Mouse (Mus musculus): ENCODE data around the gene Rasl11b. TPM values are rescaled to one million over a fixed set of nuclear protein-coding genes. Genes with fewer than 3 reads are reported as not detected.

Gene Rasl11b
- polyA plus RNA-seq, 1 experiment from 2014 or later: 107 TPM

- H3K36me3 ChIP-seq: no peaks in the 10 kb centered on the region
- H3K4me3 ChIP-seq: no peak overlapping the region
- ATAC-seq (ENCODE audit: insufficient number of reproducible peaks, low FRiP score): peak; percentile 59; the same call in 1 of the 2 replicates
- no peaks in the 10 kb centered on the region for H3K9me3 ChIP-seq (replicated peaks)
- peak overlapping the region; percentile 45 for H3K9ac ChIP-seq
- H3K4me2 ChIP-seq: no peak overlapping the region
- no peaks in the 10 kb centered on the region for H3K27me3 ChIP-seq (replicated peaks)
- H3K27ac ChIP-seq (ENCODE audit: poor library complexity, severe bottlenecking): peak overlapping the region; percentile 87
- WGBS: 9% methylated on average over 7 of the region's 7 CpGs
- H3K4me1 ChIP-seq (replicated peaks): peaks cover 64% of the 10 kb centered on the region
Measured at GRCm38 (mm10) chr5:74208438-74208837, 13.4 kb downstream of the Rasl11b start.

- no peak for ATAC-seq (ENCODE audit: insufficient number of reproducible peaks, low FRiP score)
- Histone ChIP-seq H3K4me2 (no peak overlapping the region), H3K9ac (no peak overlapping the region), H3K4me3 (no peak overlapping the region), H3K27ac (ENCODE audit: poor library complexity, severe bottlenecking) (no peak overlapping the region), H3K4me1 (replicated peaks) (peaks cover 63% of the 10 kb centered on the region), H3K36me3 (no peaks in the 10 kb centered on the region), H3K27me3 (replicated peaks) (no peaks in the 10 kb centered on the region), H3K9me3 (replicated peaks) (no peaks in the 10 kb centered on the region)
- 64% methylated on average over 4 of the region's 4 CpGs for WGBS
Measured at GRCm38 (mm10) chr5:74209640-74210039, 14.6 kb downstream of the Rasl11b start.

- H3K4me2 ChIP-seq: no peak overlapping the region
- H3K9ac ChIP-seq: no peak overlapping the region
- peaks cover 60% of the 10 kb centered on the region for H3K4me1 ChIP-seq (replicated peaks)
- ATAC-seq (ENCODE audit: insufficient number of reproducible peaks, low FRiP score): no peak
- no peaks in the 10 kb centered on the region for H3K27me3 ChIP-seq (replicated peaks)
- H3K9me3 ChIP-seq (replicated peaks): no peaks in the 10 kb centered on the region
- WGBS: 54% methylated on average over 11 of the region's 11 CpGs
- H3K36me3 ChIP-seq: no peaks in the 10 kb centered on the region
- H3K4me3 ChIP-seq: no peak overlapping the region
- no peak overlapping the region for H3K27ac ChIP-seq (ENCODE audit: poor library complexity, severe bottlenecking)
Measured at GRCm38 (mm10) chr5:74211346-74211745, 16.3 kb downstream of the Rasl11b start.

GRCm38 (mm10) chr5:74214501-74215110 is 19.5 kb downstream of the Rasl11b start:
- Histone ChIP-seq H3K4me1 (replicated peaks) (peaks cover 32% of the 10 kb centered on the region), H3K4me3 (no peak overlapping the region), H3K27me3 (replicated peaks) (no peaks in the 10 kb centered on the region), H3K4me2 (no peak overlapping the region), H3K9me3 (replicated peaks) (no peaks in the 10 kb centered on the region), H3K27ac (ENCODE audit: poor library complexity, severe bottlenecking) (0 out of 2 replicates have a peak overlapping the region, but pooled peaks have one; percentile 27), H3K9ac (0 out of 2 replicates have a peak overlapping the region, but pooled peaks have one; percentile 20), H3K36me3 (no peaks in the 10 kb centered on the region)
- no peak for ATAC-seq (ENCODE audit: insufficient number of reproducible peaks, low FRiP score)
- WGBS: 17% methylated on average over 7 of the region's 7 CpGs

- H3K4me1 ChIP-seq (replicated peaks): peaks cover 30% of the 10 kb centered on the region
- no peaks in the 10 kb centered on the region for H3K36me3 ChIP-seq
- no peaks in the 10 kb centered on the region for H3K27me3 ChIP-seq (replicated peaks)
- no peak overlapping the region for H3K4me3 ChIP-seq
- 46% methylated on average over 4 of the region's 4 CpGs for WGBS
- ATAC-seq (ENCODE audit: insufficient number of reproducible peaks, low FRiP score): no peak
- H3K27ac ChIP-seq (ENCODE audit: poor library complexity, severe bottlenecking): 0 out of 2 replicates have a peak overlapping the region, but pooled peaks have one; percentile 27
- no peak overlapping the region for H3K4me2 ChIP-seq
- H3K9ac ChIP-seq: no peak overlapping the region
- no peaks in the 10 kb centered on the region for H3K9me3 ChIP-seq (replicated peaks)
Measured at GRCm38 (mm10) chr5:74215125-74215524, 20.0 kb downstream of the Rasl11b start.

- peaks cover 19% of the 10 kb centered on the region for H3K4me1 ChIP-seq (replicated peaks)
- ATAC-seq (ENCODE audit: insufficient number of reproducible peaks, low FRiP score): no peak
- H3K9ac ChIP-seq: no peak overlapping the region
- no peaks in the 10 kb centered on the region for H3K27me3 ChIP-seq (replicated peaks)
- 76% methylated on average over 4 of the region's 4 CpGs for WGBS
- no peaks in the 10 kb centered on the region for H3K36me3 ChIP-seq
- H3K4me3 ChIP-seq: no peak overlapping the region
- no peaks in the 10 kb centered on the region for H3K9me3 ChIP-seq (replicated peaks)
- no peak overlapping the region for H3K27ac ChIP-seq (ENCODE audit: poor library complexity, severe bottlenecking)
- H3K4me2 ChIP-seq: no peak overlapping the region
Measured at GRCm38 (mm10) chr5:74218524-74218923, 23.4 kb downstream of the Rasl11b start.

- H3K4me2 ChIP-seq: no peak overlapping the region
- no peak overlapping the region for H3K27ac ChIP-seq (ENCODE audit: poor library complexity, severe bottlenecking)
- H3K4me1 ChIP-seq (replicated peaks): 0 out of 2 replicates have a peak, but pooled peaks cover 3% of the 10 kb centered on the region
- no peaks in the 10 kb centered on the region for H3K9me3 ChIP-seq (replicated peaks)
- WGBS: 79% methylated on average over 4 of the region's 4 CpGs
- no peaks in the 10 kb centered on the region for H3K27me3 ChIP-seq (replicated peaks)
- no peaks in the 10 kb centered on the region for H3K36me3 ChIP-seq
- H3K9ac ChIP-seq: no peak overlapping the region
- no peak for ATAC-seq (ENCODE audit: insufficient number of reproducible peaks, low FRiP score)
- no peak overlapping the region for H3K4me3 ChIP-seq
Measured at GRCm38 (mm10) chr5:74222626-74223025, 27.5 kb downstream of the Rasl11b start.

- ATAC-seq (ENCODE audit: insufficient number of reproducible peaks, low FRiP score): no peak
- H3K4me3 ChIP-seq: no peak overlapping the region
Measured at GRCm38 (mm10) chr5:74224480-74224879, 29.4 kb downstream of the Rasl11b start.

GRCm38 (mm10) chr5:74226183-74226582 is 31.1 kb downstream of the Rasl11b start:
- Histone ChIP-seq H3K4me2 (no peak overlapping the region), H3K4me3 (no peak overlapping the region), H3K27ac (ENCODE audit: poor library complexity, severe bottlenecking) (no peak overlapping the region), H3K36me3 (no peaks in the 10 kb centered on the region), H3K4me1 (replicated peaks) (peaks cover 20% of the 10 kb centered on the region), H3K9me3 (replicated peaks) (no peaks in the 10 kb centered on the region), H3K27me3 (replicated peaks) (no peaks in the 10 kb centered on the region), H3K9ac (no peak overlapping the region)
- no peak for ATAC-seq (ENCODE audit: insufficient number of reproducible peaks, low FRiP score)
- WGBS: 81% methylated on average over 5 of the region's 5 CpGs

More at GRCm38 (mm10) chr5:74224480-74224879, 29.4 kb downstream of the Rasl11b start:
- no peaks in the 10 kb centered on the region for H3K36me3 ChIP-seq
- 0 out of 2 replicates have a peak, but pooled peaks cover 10% of the 10 kb centered on the region for H3K4me1 ChIP-seq (replicated peaks)
- H3K27me3 ChIP-seq (replicated peaks): no peaks in the 10 kb centered on the region
- no peak overlapping the region for H3K27ac ChIP-seq (ENCODE audit: poor library complexity, severe bottlenecking)
- WGBS: 80% methylated on average over 6 of the region's 6 CpGs
- H3K4me2 ChIP-seq: no peak overlapping the region
- no peak overlapping the region for H3K9ac ChIP-seq
- H3K9me3 ChIP-seq (replicated peaks): no peaks in the 10 kb centered on the region

- Histone ChIP-seq H3K4me2 (no peak overlapping the region), H3K27me3 (replicated peaks) (no peaks in the 10 kb centered on the region), H3K9me3 (replicated peaks) (no peaks in the 10 kb centered on the region), H3K36me3 (no peaks in the 10 kb centered on the region), H3K4me1 (replicated peaks) (peaks cover 24% of the 10 kb centered on the region), H3K9ac (no peak overlapping the region), H3K4me3 (no peak overlapping the region), H3K27ac (ENCODE audit: poor library complexity, severe bottlenecking) (no peak overlapping the region)
- ATAC-seq (ENCODE audit: insufficient number of reproducible peaks, low FRiP score): no peak
- WGBS: 84% methylated on average over 6 of the region's 6 CpGs
Measured at GRCm38 (mm10) chr5:74227352-74227751, 32.3 kb downstream of the Rasl11b start.

GRCm38 (mm10) chr5:74228938-74229337 is 33.9 kb downstream of the Rasl11b start:
- H3K36me3 ChIP-seq: no peaks in the 10 kb centered on the region
- H3K4me1 ChIP-seq (replicated peaks): peaks cover 24% of the 10 kb centered on the region
- H3K4me3 ChIP-seq: no peak overlapping the region
- H3K4me2 ChIP-seq: no peak overlapping the region
- 72% methylated on average over 1 of the region's 1 CpGs for WGBS
- no peaks in the 10 kb centered on the region for H3K9me3 ChIP-seq (replicated peaks)
- no peaks in the 10 kb centered on the region for H3K27me3 ChIP-seq (replicated peaks)
- no peak overlapping the region for H3K27ac ChIP-seq (ENCODE audit: poor library complexity, severe bottlenecking)
- H3K9ac ChIP-seq: no peak overlapping the region
- ATAC-seq (ENCODE audit: insufficient number of reproducible peaks, low FRiP score): no peak
